Mouse (Mus musculus) CH12.LX (cell line): ENCODE data around the gene H2-Aa. TPM values are rescaled to one million over a fixed set of nuclear protein-coding genes. Genes with fewer than 3 reads are reported as not detected.

Source experiments
- DNase-seq: peaks from one replicate; pipeline ENCODE4 v3.0.0-alpha.2; 2013; ENCODE audit errors: extremely low read depth
- H3K27ac ChIP-seq: 2 replicates; pipeline ENCODE4 v1.5.1; 2012; ENCODE audit warnings: low read depth, mild to moderate bottlenecking, control low read depth, moderate library complexity; ENCODE audit not compliant: insufficient read depth
- H3K27me3 ChIP-seq: replicated peaks from 2 replicates; pipeline ENCODE3; 2012; ENCODE audit warnings: inconsistent platforms
- H3K36me3 ChIP-seq, 2 experiments: replicated peaks in 1 of 2; 2 replicates each; pipeline versions ENCODE3 to v1.6.1; 2012; ENCODE audit warnings: inconsistent platforms in 1 of 2, low read length in 1 of 2, mild to moderate bottlenecking in 1 of 2, mixed read lengths in 1 of 2, moderate library complexity in 1 of 2; ENCODE audit not compliant: control insufficient read depth in 1 of 2, insufficient read depth in 1 of 2
- H3K4me1 ChIP-seq, 2 experiments: 2 replicates each; pipeline ENCODE4 v1.6.1; 2012; ENCODE audit warnings: inconsistent platforms in 1 of 2, moderate library complexity in 1 of 2; ENCODE audit not compliant: insufficient read depth in 2 of 2, control insufficient read depth in 1 of 2
- H3K4me2 ChIP-seq: 2 replicates; pipeline ENCODE4 v1.6.1; 2012; ENCODE audit warnings: low read depth, mild to moderate bottlenecking, control low read depth; ENCODE audit not compliant: poor library complexity, insufficient read depth, severe bottlenecking
- H3K4me3 ChIP-seq, 3 experiments: fragments of 150-350 bp in 1 of 3; sonication (generic) in 1 of 3; replicated peaks in 1 of 3; 2 replicates each; pipeline versions ENCODE3 to v1.5.1; 2011 to 2012; ENCODE audit warnings: low read depth in 2 of 3, low read length in 2 of 3, mild to moderate bottlenecking in 2 of 3, moderate library complexity in 2 of 3, control low read depth in 1 of 3, improper control_type of control experiment in 1 of 3, inconsistent platforms in 1 of 3, mixed read lengths in 1 of 3; ENCODE audit not compliant: poor library complexity in 1 of 3
- H3K79me2 ChIP-seq: replicated peaks from 2 replicates; pipeline ENCODE4 v1.6.1; 2012; ENCODE audit warnings: mild to moderate bottlenecking, moderate library complexity; ENCODE audit not compliant: control insufficient read depth, poor library complexity, insufficient read depth, severe bottlenecking; ENCODE audit errors: extremely low read depth
- H3K9ac ChIP-seq: 2 replicates; pipeline ENCODE4 v1.6.1; 2012; ENCODE audit warnings: low read depth, mild to moderate bottlenecking, control low read depth, moderate library complexity; ENCODE audit not compliant: insufficient read depth
- H3K9me3 ChIP-seq: replicated peaks from 2 replicates; pipeline ENCODE3; 2012; ENCODE audit warnings: low read length, inconsistent platforms, mixed read lengths
- CHD1 ChIP-seq: IDR thresholded peaks from 2 replicates; pipeline ENCODE4 v1.6.1; 2012; ENCODE audit warnings: low read depth, low read length, improper control_type of control experiment, inconsistent platforms
- CTCF ChIP-seq, 2 experiments: IDR thresholded peaks in 1 of 2; conservative IDR thresholded peaks in 1 of 2; 2 replicates each; pipeline ENCODE4 v1.5.1; 2011 to 2012; ENCODE audit warnings: low read depth in 2 of 2, low read length in 2 of 2, improper control_type of control experiment in 1 of 2, inconsistent platforms in 1 of 2, mild to moderate bottlenecking in 1 of 2, moderate library complexity in 1 of 2
- E2F4 ChIP-seq: IDR thresholded peaks from 2 replicates; pipeline ENCODE4 v1.6.1; 2011; ENCODE audit warnings: low read depth, low read length, improper control_type of control experiment; ENCODE audit not compliant: insufficient replicate concordance
- ELF1 ChIP-seq: IDR thresholded peaks from 2 replicates; pipeline ENCODE4 v1.6.1; 2014; ENCODE audit warnings: low read depth, mild to moderate bottlenecking, inconsistent platforms, low read length, improper control_type of control experiment
- EP300 ChIP-seq: IDR thresholded peaks from 2 replicates; pipeline ENCODE4 v1.6.1; 2011; ENCODE audit warnings: low read length, improper control_type of control experiment
- ETS1 ChIP-seq: conservative IDR thresholded peaks from 2 replicates; pipeline ENCODE4 v1.6.1; 2012; ENCODE audit warnings: low read depth, mild to moderate bottlenecking, inconsistent platforms, low read length, improper control_type of control experiment, moderate library complexity
- JUN ChIP-seq: IDR thresholded peaks from 2 replicates; pipeline ENCODE4 v1.6.1; 2011; ENCODE audit warnings: low read depth, mild to moderate bottlenecking, low read length, improper control_type of control experiment, moderate library complexity; ENCODE audit not compliant: insufficient read depth
- JUND ChIP-seq: conservative IDR thresholded peaks from 2 replicates; pipeline ENCODE4 v1.6.1; 2011; ENCODE audit warnings: low read depth, low read length, improper control_type of control experiment
- MAX ChIP-seq: IDR thresholded peaks from 2 replicates; pipeline ENCODE4 v1.6.1; 2011; ENCODE audit warnings: low read length, improper control_type of control experiment
- MAZ ChIP-seq: IDR thresholded peaks from 2 replicates; pipeline ENCODE4 v1.6.1; 2012; ENCODE audit warnings: low read depth, mild to moderate bottlenecking, inconsistent platforms, low read length, improper control_type of control experiment, moderate library complexity
- MXI1 ChIP-seq: IDR thresholded peaks from 2 replicates; pipeline ENCODE4 v1.6.1; 2011; ENCODE audit warnings: mild to moderate bottlenecking, low read depth, low read length, improper control_type of control experiment
- NRF1 ChIP-seq: IDR thresholded peaks from 2 replicates; pipeline ENCODE4 v1.6.1; 2014; ENCODE audit warnings: low read depth, mild to moderate bottlenecking, inconsistent platforms, low read length, improper control_type of control experiment, moderate library complexity
- POLR2A ChIP-seq: IDR thresholded peaks from 2 replicates; pipeline ENCODE4 v1.6.1; 2011; ENCODE audit warnings: low read depth, mild to moderate bottlenecking, improper control_type of control experiment, low read length
- POLR2AphosphoS2 ChIP-seq: IDR thresholded peaks from 2 replicates; pipeline ENCODE4 v1.6.1; 2011; ENCODE audit warnings: low read depth, low read length, improper control_type of control experiment
- SIN3A ChIP-seq: IDR thresholded peaks from 2 replicates; pipeline ENCODE4 v1.6.1; 2012; ENCODE audit warnings: low read length, improper control_type of control experiment, inconsistent platforms
- TBP ChIP-seq: conservative IDR thresholded peaks from 2 replicates; pipeline ENCODE4 v1.6.1; 2011; ENCODE audit warnings: low read depth, low read length, improper control_type of control experiment
- TCF12 ChIP-seq: IDR thresholded peaks from 2 replicates; pipeline ENCODE4 v1.6.1; 2014; ENCODE audit warnings: low read depth, mild to moderate bottlenecking, inconsistent platforms, low read length, improper control_type of control experiment
- UBTF ChIP-seq: IDR thresholded peaks from 2 replicates; pipeline ENCODE4 v1.6.1; 2012; ENCODE audit warnings: low read depth, mild to moderate bottlenecking, inconsistent platforms, low read length, improper control_type of control experiment, moderate library complexity
- USF1 ChIP-seq: IDR thresholded peaks from 2 replicates; pipeline ENCODE4 v1.6.1; 2014; ENCODE audit warnings: low read depth, mild to moderate bottlenecking, inconsistent platforms, low read length, improper control_type of control experiment
- ZMIZ1 ChIP-seq: IDR thresholded peaks from 2 replicates; pipeline ENCODE4 v1.6.1; 2012; ENCODE audit warnings: low read depth, mild to moderate bottlenecking, inconsistent platforms, low read length, improper control_type of control experiment
- dilution Hi-C: fragments of 300-500 bp; cut with MboI; formaldehyde crosslinking; loops from 2 replicates; pipeline ENCODE4 v1.14.3; 2020; ENCODE audit warnings: low sequenced_read_pairs; ENCODE audit not compliant: extremely low pct_unique_long_range_greater_than_20kb, extremely low pct_ligation_motif_present
- in situ Hi-C: fragments of 300-500 bp; cut with MboI; formaldehyde crosslinking; loops from 3 replicates; pipeline ENCODE4 v1.14.3; 2019; ENCODE audit warnings: low sequenced_read_pairs, low pct_ligation_motif_present, low pct_unique_long_range_greater_than_20kb, mixed read lengths
- polyA plus RNA-seq: library from polyadenylated mRNA; unstranded; fragments of >175 nt; gene quantifications from 2 replicates; pipeline ENCODE4 v1.2.1, GENCODE M21; 2012; ENCODE audit warnings: low read depth; ENCODE audit not compliant: insufficient read length
- total RNA-seq, 2 experiments: library from RNA; depleted of rRNA; stranded (reverse); fragments of 300-350 nt in 1 of 2; fragments of >200 nt in 1 of 2; gene quantifications; 2 replicates each; pipeline ENCODE4 v1.2.3; 2012 to 2014

The H2-Aa gene
- total and polyA plus RNA-seq, 3 experiments = 385 to 958 (median 488) TPM

GRCm38 (mm10) chr17:34316697-34317096 is 29.1 kb upstream of the H2-Aa start:
- H3K36me3 ChIP-seq = peaks cover 38 to 54% of the 10 kb centered on the region in 2 experiments
- DNase-seq = no peak
- H3K27ac ChIP-seq = no peak overlapping the region
- in situ Hi-C loops (no loop called here), dilution Hi-C loops (no loop called here)
- no peaks in the 10 kb centered on the region for H3K79me2 ChIP-seq
- no peak overlapping the region for H3K9ac ChIP-seq
- no peaks in the 10 kb centered on the region for H3K27me3 ChIP-seq
- H3K4me2 ChIP-seq = no peak overlapping the region
- peaks cover 6 to 31% of the 10 kb centered on the region in 2 experiments for H3K4me1 ChIP-seq
- no peak overlapping the region for H3K4me3 ChIP-seq
- H3K9me3 ChIP-seq = no peaks in the 10 kb centered on the region
- TF ChIP-seq MXI1 (no peak), POLR2AphosphoS2 (peak; percentile 60; the same call in 1 of the 2 replicates), TCF12 (no peak)

- in situ Hi-C loops = no loop called here
- TF ChIP-seq ETS1 (no peak), MXI1 (no peak), SIN3A (no peak), EP300 (no peak), NRF1 (no peak), MAX (no peak), JUN (no peak), ZMIZ1 (no peak), CTCF (conservative IDR thresholded peaks at IDR 0.05 in 1 of 2, IDR thresholded peaks at IDR 0.05 in 1 of 2; ENCODE audit: low read depth in 2 of 2, low read length in 2 of 2) (no peak), POLR2A (no peak), CHD1 (no peak), USF1 (no peak), JUND (no peak), TBP (no peak), MAZ (no peak), ELF1 (no peak), UBTF (no peak), E2F4 (no peak)
Observed at GRCm38 (mm10) chr17:34315512-34315911, 27.9 kb upstream of the H2-Aa start.

More at GRCm38 (mm10) chr17:34315512-34315911, 27.9 kb upstream of the H2-Aa start:
- no peaks in the 10 kb centered on the region for H3K27me3 ChIP-seq
- H3K36me3 ChIP-seq = peaks cover 40 to 58% of the 10 kb centered on the region in 2 experiments
- H3K9me3 ChIP-seq = no peaks in the 10 kb centered on the region
- no peak overlapping the region for H3K4me3 ChIP-seq
- H3K9ac ChIP-seq = no peak overlapping the region
- no peak overlapping the region for H3K4me2 ChIP-seq
- H3K79me2 ChIP-seq = no peaks in the 10 kb centered on the region
- dilution Hi-C loops = no loop called here
- no peak for DNase-seq
- H3K27ac ChIP-seq = no peak overlapping the region
- H3K4me1 ChIP-seq = peaks cover 6 to 40% of the 10 kb centered on the region in 2 experiments
